Mouse (Mus musculus) large intestine, adult 2 months (tissue): Measurements from ENCODE around the gene Pecr. TPM values are rescaled to one million over a fixed set of nuclear protein-coding genes. Genes with fewer than 3 reads are reported as not detected.

Experiments used
- DNase-seq: peaks from one replicate; pipeline ENCODE4 v3.0.0-alpha.2; 2012; ENCODE audit warnings: low read depth, low spot score
- WGBS: fragments of 180-500 bp; shearing (Covaris S2); methylation state at CpG from one replicate; pipeline ENCODE4 v1.1.7; 2018; 5-methylcytosine and 5-hydroxymethylcytosine counted together
- polyA plus RNA-seq: library from polyadenylated mRNA; depleted of rRNA; stranded (reverse); fragments of >200 nt; gene quantifications from 2 replicates; pipeline ENCODE4 v1.2.3, GENCODE M21; 2012; rRNA removed

Pecr gene
- 11.1 and 13.0 TPM in 2 replicates for polyA plus RNA-seq

DNA sequence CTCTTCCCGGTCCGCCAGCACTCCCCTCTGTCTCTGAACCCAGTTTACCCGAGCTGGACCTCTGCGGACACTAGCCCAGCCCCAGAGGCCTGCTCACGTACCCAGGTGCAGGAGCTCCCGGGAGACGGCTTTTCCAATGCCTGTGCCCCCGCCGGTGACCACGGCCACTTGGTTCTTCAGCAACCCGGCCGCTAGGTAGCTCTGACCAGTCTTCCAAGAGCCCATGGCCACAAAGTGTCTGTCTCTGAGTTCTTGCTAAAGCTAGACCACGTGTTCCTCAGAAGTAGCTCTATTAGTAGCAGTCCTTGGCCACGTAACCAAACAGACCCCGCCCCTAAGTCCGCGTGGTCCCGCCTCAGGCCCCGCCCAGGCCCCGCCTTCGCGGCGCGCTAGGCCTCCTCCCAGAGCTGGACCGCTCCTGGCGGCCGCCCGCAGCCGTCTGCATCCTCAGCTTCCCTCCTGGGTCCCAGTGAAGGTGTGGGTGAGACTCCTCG is at the start of gene Pecr, which contains the start of gene Tmem169:
TSS of gene Pecr (minus strand) at position 323 of the 494 bp plus-strand sequence.
TSS of gene Tmem169 (plus strand) at position 378 of the 494 bp plus-strand sequence.
- under 1% methylated on average over 30 of the region's 30 CpGs for WGBS
- DNase-seq = peak; percentile 78

DNA sequence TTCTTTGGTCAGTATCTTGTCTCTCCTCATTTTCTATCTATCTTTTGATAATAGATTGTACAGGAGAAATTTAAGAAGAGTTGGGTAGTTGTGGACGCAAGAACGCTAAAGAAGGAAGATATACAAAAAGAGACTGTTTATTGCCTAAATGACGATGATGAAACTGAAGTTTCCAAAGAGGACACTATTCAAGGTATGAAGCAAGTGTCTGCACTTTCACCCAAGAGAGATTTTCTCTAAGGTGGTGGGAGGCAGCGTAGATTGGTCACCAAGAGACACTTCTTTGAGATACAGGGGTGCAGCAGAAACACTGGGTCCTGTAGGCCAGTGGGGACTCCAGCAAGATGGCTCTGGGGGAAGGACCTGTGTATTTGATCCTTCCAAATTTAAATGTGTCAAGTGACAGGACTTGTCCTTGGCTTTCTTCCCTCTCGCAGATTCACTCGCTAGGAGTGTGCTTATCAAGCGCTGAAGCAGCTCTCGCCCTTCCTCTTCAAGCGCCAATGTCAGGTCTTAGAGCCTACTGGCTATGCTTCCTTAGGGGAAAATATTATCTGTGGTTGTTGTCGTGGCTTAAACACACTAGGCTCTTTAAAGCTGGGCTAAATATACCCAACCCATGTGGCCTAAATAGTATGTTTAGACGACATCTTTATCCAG is 42.2 kb upstream of the Pecr start:
- no peak for DNase-seq
- WGBS = 94% methylated on average over 11 of the region's 11 CpGs

DNA sequence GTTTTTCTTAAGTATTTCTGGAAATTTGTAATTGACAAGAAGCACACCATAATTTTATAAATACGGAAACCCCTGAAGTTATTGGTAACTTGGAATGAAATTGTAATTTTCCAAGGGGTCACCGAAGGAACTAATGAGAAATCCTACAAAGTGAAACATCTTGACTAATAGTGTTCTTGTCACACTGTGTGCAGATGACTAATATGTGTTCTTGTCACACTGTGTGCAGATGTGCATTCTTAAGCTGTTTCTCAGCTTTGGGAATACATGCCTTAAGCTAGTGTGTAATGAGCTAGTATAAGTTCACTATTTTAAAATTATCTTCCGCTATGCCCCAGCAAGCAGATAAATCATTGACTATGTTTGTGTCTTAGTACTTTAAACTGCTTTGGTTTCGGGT is 39.1 kb upstream of the Pecr start:
- 93% methylated on average over 4 of the region's 4 CpGs for WGBS
- DNase-seq = no peak

DNA sequence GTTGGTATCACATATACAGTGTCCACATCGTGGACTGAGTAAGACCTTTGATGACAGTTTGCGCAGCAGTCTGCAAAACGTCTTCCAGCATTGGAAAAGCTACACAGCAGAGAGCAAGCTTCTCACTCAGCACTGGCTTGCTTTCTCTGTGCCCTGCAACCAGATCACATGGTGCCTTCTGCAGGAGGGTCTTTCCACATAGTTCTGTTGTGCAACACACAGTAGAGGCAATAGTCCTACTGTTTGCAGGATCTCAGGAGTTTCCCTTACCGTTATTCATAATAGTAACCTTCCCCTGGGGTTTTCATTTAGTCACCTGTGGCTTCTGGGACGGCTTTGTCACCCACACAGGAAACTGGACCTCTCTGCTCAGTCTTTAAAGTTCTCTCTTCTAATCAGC is 36.6 kb upstream of the Pecr start:
- 91% methylated on average over 5 of the region's 5 CpGs for WGBS

DNA sequence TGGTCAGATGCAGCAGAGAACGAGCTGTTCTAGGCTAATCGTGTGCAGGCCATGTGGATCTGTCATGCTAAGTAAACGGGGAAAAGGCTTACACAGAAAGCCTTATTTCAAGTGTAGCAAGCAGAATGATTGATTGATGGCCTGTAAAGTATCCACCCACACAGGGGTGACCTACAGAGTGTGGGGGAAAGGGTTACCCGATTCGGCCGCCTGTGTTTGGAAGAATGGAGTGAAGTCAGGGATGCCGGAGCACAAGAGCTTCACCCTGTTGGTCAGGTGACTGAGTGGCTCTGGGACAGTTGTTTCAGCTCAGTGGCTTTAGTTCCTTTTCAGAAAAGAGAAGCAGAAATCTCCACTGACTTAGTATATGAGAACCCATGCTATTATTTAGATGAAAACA is 32.8 kb upstream of the Pecr start:
- DNase-seq = no peak
- WGBS = 84% methylated on average over 7 of the region's 7 CpGs

More for the DNA sequence above, 36.6 kb upstream of the Pecr start:
- no peak for DNase-seq

DNA sequence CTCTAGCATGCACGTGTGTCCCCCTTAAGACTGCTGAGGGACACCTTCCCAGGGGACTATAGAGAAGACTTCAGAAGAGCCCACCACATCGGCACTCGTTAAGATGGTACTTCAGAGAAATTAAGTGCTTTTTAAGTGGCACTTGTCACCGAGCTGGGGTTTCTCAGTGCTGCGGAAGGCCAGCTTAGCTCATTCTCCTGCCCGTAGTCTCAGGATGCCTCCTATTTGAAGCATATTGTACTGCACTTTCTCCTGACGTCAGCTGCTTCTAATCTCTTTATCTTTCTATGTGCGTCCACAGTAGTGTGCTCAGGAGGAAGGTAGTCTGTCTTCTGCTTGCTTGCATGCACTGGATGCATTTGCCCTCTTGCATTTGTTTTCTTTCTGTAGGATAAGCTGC is 32.3 kb upstream of the Pecr start:
- 84% methylated on average over 8 of the region's 8 CpGs for WGBS
- DNase-seq = no peak

DNA sequence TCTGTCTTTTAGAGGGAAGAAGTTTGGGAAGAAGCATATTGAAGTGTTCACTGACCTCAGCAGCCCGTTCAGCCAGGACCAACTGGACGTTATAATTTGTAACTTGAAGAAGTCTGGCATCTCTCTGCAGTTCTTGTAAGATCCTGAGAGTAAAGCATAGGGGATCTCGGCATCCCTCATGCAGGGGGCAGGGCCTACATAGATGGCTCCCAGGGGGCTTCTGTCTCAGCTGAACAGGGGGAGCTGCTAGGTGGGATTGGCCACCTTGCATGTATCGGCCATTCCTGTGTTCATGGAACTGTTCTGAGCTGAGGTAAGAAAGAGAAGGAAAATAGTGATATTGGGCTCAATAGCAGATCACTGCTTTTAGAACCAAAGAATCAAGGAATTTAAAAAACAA is 31.3 kb upstream of the Pecr start:
- 86% methylated on average over 4 of the region's 4 CpGs for WGBS
- no peak for DNase-seq

DNA sequence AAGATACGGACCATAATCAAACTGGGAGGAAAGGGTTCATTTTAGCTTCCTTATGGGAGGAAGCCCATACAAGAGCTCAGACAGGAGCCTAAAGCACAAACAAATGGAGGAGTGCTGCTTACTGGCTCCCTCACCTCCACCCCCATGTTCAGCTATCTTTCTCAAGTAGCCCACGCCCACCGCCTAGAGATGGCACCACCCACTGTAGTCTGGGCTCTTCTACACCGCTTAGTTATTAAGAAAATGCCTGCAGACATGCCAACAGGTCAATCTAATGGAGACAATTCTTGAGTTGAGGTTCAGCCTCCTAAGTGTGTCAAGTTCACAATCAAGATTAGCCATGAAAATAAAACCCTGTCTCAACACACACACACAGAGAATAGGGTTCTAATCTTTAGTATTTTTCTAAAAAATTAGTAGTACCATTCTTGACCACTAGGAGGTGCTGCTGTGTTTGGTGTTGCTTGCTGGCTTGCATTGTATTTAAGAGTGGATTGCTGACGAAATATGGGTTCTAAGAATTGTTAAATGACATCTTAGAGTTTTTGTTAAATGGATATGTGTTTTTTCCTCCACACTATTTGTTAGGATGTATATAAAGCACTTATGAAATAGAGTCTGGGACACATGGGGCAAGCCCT is 29.4 kb upstream of the Pecr start:
- no peak for DNase-seq
- 75% methylated on average over 5 of the region's 5 CpGs for WGBS

DNA sequence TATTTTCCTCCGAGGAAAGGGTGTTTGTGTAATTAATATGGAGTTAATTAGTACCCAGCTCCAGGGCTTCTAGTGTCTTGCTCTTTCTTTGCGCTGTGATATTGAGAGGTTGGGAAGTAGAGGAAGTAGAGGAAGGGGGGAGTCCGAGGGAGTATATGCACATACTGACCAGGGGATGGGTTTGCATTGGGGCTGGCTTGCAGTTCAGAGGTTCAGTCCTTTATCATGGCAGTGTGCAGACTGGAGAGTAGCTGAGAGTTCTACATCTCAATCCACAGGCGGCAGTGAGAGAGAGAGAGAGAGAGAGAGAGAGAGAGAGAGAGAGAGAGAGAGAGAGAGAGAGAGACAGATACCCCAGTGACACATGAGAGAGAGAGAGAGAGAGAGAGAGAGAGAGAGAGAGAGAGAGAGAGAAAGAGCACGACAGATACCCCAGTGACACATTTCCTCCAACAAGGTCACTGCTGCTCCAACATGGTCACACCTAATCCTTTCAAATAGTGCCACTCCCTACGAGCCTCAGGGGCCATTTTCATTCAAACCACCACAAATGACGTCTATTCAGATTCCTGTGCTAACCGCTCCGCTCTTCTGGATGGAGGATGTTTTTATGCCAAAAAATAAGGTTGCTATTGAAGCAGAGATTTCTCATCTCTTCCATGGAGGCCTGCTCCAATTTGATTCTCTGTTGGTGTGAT is 28.7 kb upstream of the Pecr start:
- 82% methylated on average over 9 of the region's 9 CpGs for WGBS

DNA sequence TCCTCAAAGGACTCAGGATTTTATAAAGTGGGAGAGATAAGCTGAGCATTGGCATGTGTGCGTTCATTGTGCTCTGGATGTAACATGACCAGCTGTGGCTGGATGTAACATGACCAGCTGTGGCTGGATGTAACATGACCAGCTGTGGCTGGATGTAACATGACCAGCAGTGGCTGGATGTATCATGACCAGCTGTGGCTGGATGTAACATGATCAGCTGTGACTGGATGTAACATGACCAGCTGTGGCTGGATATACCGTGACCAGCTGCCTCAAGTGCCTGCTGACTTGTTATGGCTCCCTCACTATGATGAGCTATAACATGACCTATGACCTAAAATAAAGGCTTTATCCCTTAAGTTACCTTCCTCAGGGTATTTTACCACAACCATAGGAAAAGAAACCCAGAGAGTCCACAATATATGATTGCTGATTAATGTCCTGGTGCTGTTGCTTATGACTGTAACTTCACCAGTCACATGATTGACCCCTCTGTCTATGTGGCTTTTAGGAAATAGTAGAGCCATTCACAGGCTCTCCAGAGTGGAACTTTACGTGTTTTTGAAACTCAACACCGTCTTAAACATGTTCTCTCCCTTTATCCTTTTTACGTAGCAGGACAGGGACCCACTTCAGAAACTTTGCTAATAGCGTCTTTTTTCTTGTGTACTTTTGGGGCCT is 25.8 kb upstream of the Pecr start:
- DNase-seq = no peak
- 79% methylated on average over 6 of the region's 6 CpGs for WGBS

More for the DNA sequence above, 28.7 kb upstream of the Pecr start:
- no peak for DNase-seq

DNA sequence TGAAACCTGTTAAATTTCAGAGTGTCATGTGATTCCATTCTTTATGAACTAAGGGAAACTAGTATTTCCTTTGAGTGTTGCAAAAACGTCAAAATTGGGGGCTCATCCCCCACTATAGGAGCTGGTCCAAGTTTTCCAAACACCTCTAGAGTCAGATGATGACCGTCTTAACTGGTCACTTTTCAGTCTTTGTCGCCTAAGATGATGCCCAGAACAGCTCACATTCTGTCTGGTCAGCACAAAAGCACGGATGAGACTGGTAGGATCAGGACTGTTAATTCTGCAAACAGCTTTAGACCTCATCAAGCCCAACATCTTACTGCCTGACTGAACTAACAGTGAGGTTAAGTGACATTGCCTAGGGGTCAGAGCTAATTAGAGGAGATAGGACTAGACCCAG is 24.8 kb upstream of the Pecr start:
- no peak for DNase-seq
- 71% methylated on average over 4 of the region's 4 CpGs for WGBS

DNA sequence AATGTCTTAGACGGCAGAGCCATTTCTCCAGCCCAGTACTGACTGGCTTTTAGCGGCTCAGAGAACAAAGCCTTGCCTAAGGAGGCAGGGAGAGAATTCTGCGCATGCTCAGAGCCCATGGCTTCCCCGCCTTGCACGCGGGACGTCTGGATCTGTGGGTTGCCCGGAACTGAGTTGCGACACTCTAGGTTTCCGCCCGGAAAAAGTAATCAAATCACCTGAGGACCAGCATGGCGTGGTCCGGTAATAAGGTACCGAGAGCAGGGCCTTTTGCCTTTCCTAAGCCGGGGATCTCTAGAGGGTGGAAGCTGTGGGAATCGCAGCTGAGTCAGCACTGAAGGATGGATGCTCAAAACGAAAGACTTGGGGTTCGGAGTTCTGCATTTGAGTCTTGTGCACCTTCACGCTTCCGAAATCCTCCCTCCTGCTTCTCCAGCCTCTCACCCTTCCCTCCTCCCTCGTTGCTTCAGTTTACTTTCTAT is 23.2 kb upstream of the Pecr start, which contains the start of gene Xrcc5:
TSS of gene Xrcc5 (plus strand) at position 105 of the 482 bp plus-strand sequence.
- under 1% methylated on average over 21 of the region's 21 CpGs for WGBS
- peak; percentile 91 for DNase-seq

DNA sequence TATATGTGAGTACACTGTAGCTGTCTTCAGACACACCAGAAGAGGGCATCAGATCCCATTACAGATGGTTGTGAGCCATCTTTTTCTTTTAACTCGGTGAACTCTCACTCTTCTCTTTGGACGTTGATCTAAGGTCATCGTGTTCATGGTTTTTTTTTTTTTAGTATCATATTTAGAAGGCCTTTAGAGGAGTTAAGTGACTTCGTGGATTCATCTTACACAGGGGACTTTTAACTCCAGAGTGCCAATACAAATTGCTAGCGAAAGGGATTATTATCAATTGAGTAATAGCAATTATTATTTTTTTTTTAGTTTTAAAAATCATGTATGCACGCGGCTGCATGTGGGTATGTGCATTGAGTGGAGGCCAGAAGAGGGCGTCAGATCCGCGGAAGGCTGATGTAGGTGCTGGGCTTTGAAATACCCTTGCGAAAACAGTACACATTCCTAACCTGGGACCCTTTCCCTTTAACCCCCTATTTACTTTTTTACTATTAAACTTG is 22.6 kb upstream of the Pecr start:
- 4% methylated on average over 11 of the region's 11 CpGs for WGBS
- no peak for DNase-seq

DNA sequence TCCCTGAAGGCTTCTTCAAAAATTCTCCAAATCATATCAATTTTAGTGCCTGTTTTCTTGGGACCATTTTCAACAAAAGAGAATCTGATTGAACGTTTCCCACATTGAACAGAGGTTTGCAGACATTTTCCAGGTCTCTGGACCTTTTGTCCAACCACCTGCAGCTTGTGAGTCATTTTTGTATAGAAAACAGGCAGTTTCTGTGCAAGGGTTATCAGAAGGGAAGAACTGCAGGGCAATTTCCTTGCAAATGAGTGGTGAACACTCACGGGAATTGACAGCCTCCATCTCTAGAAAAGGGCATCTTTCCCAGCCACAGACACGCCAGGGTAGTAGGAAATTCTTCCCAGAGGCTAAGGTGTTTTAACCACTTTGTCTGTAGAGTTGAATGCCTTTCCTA is 22.1 kb upstream of the Pecr start:
- 70% methylated on average over 3 of the region's 3 CpGs for WGBS
- DNase-seq = no peak

DNA sequence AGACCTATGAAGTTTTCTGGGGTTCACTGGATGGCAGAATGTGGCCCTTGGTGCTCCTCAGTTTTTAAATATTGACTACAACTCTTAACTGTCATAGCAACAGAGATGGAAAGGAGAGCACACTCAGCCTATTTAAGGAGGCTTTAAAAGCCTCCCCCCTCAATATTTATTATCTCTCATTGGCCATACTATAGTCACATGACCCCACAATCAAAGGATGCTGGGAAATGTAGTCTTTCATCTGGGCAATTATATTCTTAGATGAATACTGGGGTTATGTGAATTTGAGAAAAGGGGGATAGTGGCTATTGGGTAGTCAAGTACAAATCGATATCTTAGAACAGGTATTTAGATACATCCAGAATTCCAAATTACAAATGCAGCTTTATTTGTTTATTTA is 17.7 kb upstream of the Pecr start:
- WGBS = 91% methylated on average over 1 of the region's 1 CpGs
- no peak for DNase-seq

DNA sequence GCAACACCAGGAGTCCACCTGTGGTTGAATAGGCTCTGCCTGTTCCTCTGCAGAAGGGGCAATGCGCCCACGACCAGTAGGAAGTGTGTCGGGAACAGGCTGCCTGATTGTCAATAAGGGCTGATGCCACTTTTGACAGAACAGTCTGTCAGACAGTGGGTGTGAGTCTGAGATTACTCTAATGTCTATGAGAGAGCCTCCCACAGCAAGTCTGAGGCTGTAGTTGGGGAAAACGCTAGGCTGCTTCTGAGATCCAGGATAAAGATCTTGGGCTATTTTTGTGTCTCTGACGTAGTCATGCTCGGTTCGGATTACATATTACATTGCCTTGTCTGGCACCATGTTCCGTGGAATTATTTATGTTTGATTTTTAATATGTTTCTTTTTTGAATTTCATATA is 11.6 kb upstream of the Pecr start:
- WGBS = 82% methylated on average over 8 of the region's 8 CpGs
- no peak for DNase-seq

DNA sequence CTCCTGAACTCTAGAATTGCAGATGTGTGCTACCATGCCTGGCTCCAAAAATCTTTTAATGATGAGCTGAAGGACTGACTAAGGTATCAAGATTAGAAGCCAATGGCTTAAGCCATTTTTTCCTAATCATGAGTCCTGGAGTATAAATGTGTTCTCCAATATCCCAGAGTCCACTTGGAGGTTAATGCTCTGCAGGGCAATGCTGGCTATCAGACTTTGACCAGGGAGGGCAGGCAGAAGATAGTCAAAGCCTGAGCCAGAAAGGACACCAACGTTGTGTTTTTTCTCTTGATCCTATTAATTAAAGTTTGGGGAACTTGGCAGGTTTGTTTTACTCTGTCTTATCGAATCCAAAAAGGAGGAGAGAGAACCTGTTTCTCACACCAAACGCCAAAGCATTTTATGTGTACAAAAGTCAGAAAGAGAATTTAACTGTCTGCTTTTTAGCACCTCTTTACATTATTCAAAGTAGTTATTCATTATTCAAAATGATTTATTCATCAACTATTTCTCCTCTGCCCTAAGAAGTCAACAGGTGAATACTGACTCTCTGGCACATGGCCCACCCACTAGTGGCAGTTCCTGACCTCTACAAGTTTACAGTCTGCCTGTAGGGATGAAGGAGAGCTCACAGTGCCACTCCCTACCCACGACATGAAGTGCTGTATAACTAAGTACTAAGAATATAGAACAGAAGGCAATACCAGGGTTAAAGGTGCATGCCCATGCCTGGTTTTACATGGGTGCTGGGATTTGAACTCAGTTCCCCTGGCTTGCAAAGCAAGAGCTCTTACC is 10.0 kb upstream of the Pecr start:
- DNase-seq = no peak

DNA sequence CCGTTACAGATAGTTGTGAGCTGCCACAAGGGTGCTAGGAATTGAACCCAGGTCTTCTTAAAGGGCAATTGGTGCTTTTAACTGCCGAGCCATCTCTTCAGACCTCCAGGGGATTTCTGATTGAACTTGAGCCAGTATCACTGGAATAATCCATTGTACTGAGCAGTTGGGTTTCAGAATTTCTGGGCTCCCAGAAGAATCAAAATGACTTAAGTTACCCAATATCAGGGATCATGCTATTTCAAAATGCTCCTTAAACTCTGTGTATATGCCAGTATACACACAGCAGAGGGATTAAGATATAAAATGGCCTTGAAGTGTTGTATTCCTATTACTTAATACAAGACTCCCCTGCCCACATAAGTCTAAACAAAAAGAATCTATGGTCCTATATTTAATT is 7.8 kb upstream of the Pecr start:
- no peak for DNase-seq
- 92% methylated on average over 2 of the region's 2 CpGs for WGBS

More for the DNA sequence above, 10.0 kb upstream of the Pecr start:
- WGBS = 39% methylated on average over 4 of the region's 4 CpGs

DNA sequence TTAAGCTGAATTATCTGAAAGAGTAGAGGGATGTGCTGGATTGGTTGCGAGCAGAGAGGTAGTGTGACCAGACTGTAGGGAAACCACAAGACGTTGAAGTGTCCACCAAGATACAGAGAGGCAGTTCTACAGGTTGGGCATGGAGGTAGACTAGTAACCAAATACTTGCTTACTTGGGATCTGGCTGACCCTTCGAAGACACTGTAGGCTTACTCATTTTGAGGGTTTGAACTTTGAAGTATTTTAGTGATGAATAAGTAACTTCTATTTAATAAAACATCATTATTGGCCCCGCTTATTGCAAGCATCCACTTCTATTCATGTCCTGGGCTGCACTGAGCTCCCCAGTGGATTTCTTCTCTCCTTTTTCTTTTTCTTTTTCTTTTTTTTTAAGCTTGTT is 7.3 kb upstream of the Pecr start:
- WGBS = 92% methylated on average over 4 of the region's 4 CpGs
- DNase-seq = no peak
